Mouse (Mus musculus): ENCODE measurements around the gene Chn2.

- TF ChIP-seq POLR2A (IDR thresholded peaks at IDR 0.05; ENCODE audit: low read depth, low read length) (no peak), CTCF (conservative IDR thresholded peaks at IDR 0.05; ENCODE audit: insufficient read depth, insufficient read length, low read depth, low read length) (no peak)
Measured at GRCm38 (mm10) chr6:54080518-54081285, 41.3 kb downstream of the Chn2 start.

Measured in kidney, adult 2 months (tissue).